Mouse (Mus musculus) CD4-positive naive resting alpha-beta T cell, adult 57 days (primary cell): ENCODE data around the gene Edem3. TPM values are rescaled to one million over a fixed set of nuclear protein-coding genes. Genes with fewer than 3 reads are reported as not detected.

Source experiments
- total RNA-seq: library from RNA; stranded (reverse); gene quantifications from one replicate; pipeline ENCODE4 v1.2.4, GENCODE M21; 2023

Gene Edem3
- 22.0 TPM for total RNA-seq

GRCm38 (mm10) chr1:151754881-151755659 lies at the start of gene Edem3:
TSS of gene Edem3 (plus strand) at chr1:151755371.

Other genes starting within 250 kb of the Edem3 start
- gene Fam129a, start 184.2 kb upstream of the Edem3 start, total RNA-seq = 6.1 TPM